27 mouse cellular contexts compared by ENCODE assay signal in the genomic region with DNA sequence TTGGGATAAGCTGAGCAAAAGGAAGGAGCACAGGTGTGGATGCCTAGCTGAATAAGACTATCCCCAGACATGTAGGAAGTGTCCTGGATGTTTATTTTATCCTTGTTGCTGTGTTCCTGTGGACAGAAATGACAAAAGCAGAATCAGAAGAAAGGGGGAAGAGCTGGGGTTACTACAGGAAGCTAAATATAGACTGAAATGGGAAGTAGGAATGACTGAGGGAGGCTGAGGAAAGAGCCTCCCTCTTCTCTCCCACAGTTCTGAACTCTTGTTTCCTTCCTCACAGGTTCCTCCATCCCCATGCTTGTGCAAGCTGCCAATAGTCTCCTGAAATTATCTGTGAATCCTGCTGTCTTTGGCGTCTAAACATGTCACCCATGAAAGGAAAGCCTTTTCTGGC. TPM values are rescaled to one million over a fixed set of nuclear protein-coding genes. Genes with fewer than 3 reads are reported as not detected.
DNase-seq lines count a peak whose midpoint lies in the region; ATAC-seq and TF ChIP-seq lines count a peak whose summit lies in the region.
"Had no signal": no experiment of that assay in that cellular context is flagged by ENCODE, and none has a peak within 500 bp of the region (broad histone marks: within the 10 kb centered on the region; RNA-seq: fewer than 3 reads in every experiment).

No protein-coding gene starts in this region.

- WGBS in macrophage (ENCODE audit: missing documents) = 50% methylated on average over 1 of the region's 1 CpGs
- WGBS in intestine, postnatal 0 days = 78% methylated on average over 1 of the region's 1 CpGs

- TF ChIP-seq POLR2A in bone marrow macrophage, adult 2 months (IDR thresholded peaks at IDR 0.05; ENCODE audit: borderline replicate concordance, low read depth, low read length) = no peak

- H3K9ac ChIP-seq in intestine, postnatal 0 days (ENCODE audit: low read depth, low read length) = no peak overlapping the region
- H3K9ac ChIP-seq: embryonic facial prominence, embryonic 12.5 days; forebrain, embryonic 12.5 days; forebrain, postnatal 0 days had no signal

- TF ChIP-seq CTCF in bone marrow macrophage, adult 2 months (IDR thresholded peaks at IDR 0.05; ENCODE audit: low read depth, low read length) = no peak
- no peak for TF ChIP-seq CTCF in intestine, postnatal 0 days (IDR thresholded peaks at IDR 0.05; ENCODE audit: low read depth)

- H3K4me2 ChIP-seq in intestine, postnatal 0 days (replicated peaks; ENCODE audit: low read depth) = no peak overlapping the region
- H3K4me2 ChIP-seq: embryonic facial prominence, embryonic 12.5 days; forebrain, embryonic 12.5 days had no signal

- no peak overlapping the region for H3K4me3 ChIP-seq in bone marrow macrophage, adult 2 months (ENCODE audit: insufficient read depth, low read length)
- H3K4me3 ChIP-seq in macrophage (ENCODE audit: inconsistent target) = no peak overlapping the region
- H3K4me3 ChIP-seq in intestine, postnatal 0 days (ENCODE audit: low read depth, low read length) = no peak overlapping the region
- H3K4me3 ChIP-seq: embryonic facial prominence, embryonic 10.5 days; embryonic facial prominence, embryonic 12.5 days; erythroblast, embryonic 14.5 days; forebrain, embryonic 10.5 days; forebrain, embryonic 12.5 days had no signal

- peak; percentile 50 for ATAC-seq in common myeloid progenitor, adult 5-6 weeks (replicated peaks; ENCODE audit: low read depth, poor library complexity, severe bottlenecking)
- peak; percentile 72 for ATAC-seq in megakaryocyte progenitor cell, adult 5-6 weeks (replicated peaks; ENCODE audit: poor library complexity)
- ATAC-seq in intestine, postnatal 0 days = no peak
- ATAC-seq: forebrain, embryonic 14.5 days; forebrain, postnatal 0 days had no signal

- no peaks in the 10 kb centered on the region for H3K79me2 ChIP-seq in macrophage (ENCODE audit: inconsistent target)

- H3K9me3 ChIP-seq in intestine, postnatal 0 days (ENCODE audit: control insufficient read depth) = no peaks in the 10 kb centered on the region
- H3K9me3 ChIP-seq: embryonic facial prominence, embryonic 10.5 days; embryonic facial prominence, embryonic 12.5 days; forebrain, embryonic 10.5 days; forebrain, embryonic 12.5 days had no signal

- DNase-seq in retina, embryonic 14.5 days (ENCODE audit: low spot score) = no peak
- no peak for DNase-seq in left cerebral cortex, postnatal 14 days (ENCODE audit: low spot score in 2 of 2)
- DNase-seq: adrenal gland, adult 2 months; adrenal gland, postnatal 10 days; adrenal gland, postnatal 25 days; cerebellum, adult 11-12 months; cerebellum, adult 2 months; cerebellum, adult 9-10 months; cerebellum, postnatal 10 days; cerebellum, postnatal 25 days; forebrain, postnatal 0 days had no signal

- intact Hi-C loops in left cerebral cortex, postnatal 14 days (cut with DNase I) = no loop called here

- H3K27ac ChIP-seq in bone marrow macrophage, adult 2 months (ENCODE audit: insufficient read depth, low read depth, low read length) = peak overlapping the region; percentile 74
- peak overlapping the region; percentile 39 for H3K27ac ChIP-seq in macrophage
- H3K27ac ChIP-seq in intestine, postnatal 0 days (ENCODE audit: low read depth, low read length) = no peak overlapping the region
- H3K27ac ChIP-seq: embryonic facial prominence, embryonic 10.5 days; embryonic facial prominence, embryonic 12.5 days; forebrain, embryonic 10.5 days; forebrain, embryonic 12.5 days had no signal

- no peaks in the 10 kb centered on the region for H3K27me3 ChIP-seq in intestine, postnatal 0 days (replicated peaks; ENCODE audit: control insufficient read depth, insufficient read depth, low read length)
- H3K27me3 ChIP-seq: embryonic facial prominence, embryonic 12.5 days; forebrain, embryonic 12.5 days had no signal

- H3K4me1 ChIP-seq in bone marrow macrophage, adult 2 months (ENCODE audit: control insufficient read depth, insufficient read depth, low read length) = peaks cover 19% of the 10 kb centered on the region
- no peaks in the 10 kb centered on the region for H3K4me1 ChIP-seq in intestine, postnatal 0 days (replicated peaks; ENCODE audit: control insufficient read depth, insufficient read depth, low read length)
- H3K4me1 ChIP-seq: embryonic facial prominence, embryonic 10.5 days; embryonic facial prominence, embryonic 12.5 days; forebrain, embryonic 10.5 days; forebrain, embryonic 12.5 days had no signal

- peaks cover 73% of the 10 kb centered on the region for H3K36me3 ChIP-seq in macrophage (ENCODE audit: inconsistent target)
- peaks cover 10% of the 10 kb centered on the region for H3K36me3 ChIP-seq in intestine, postnatal 0 days (ENCODE audit: control insufficient read depth, insufficient read depth)
- H3K36me3 ChIP-seq: embryonic facial prominence, embryonic 10.5 days; forebrain, embryonic 10.5 days; forebrain, embryonic 12.5 days had no signal

RNA-seq across cellular contexts. Expression of a gene that starts 10.7 kb away (rescaled TPM):
- polyA plus RNA-seq in bone marrow macrophage, adult 2 months (2012; ENCODE audit: insufficient read depth, insufficient read length, missing spikeins) = 1.5 and 2.6 TPM in 2 replicates
- total RNA-seq in common myeloid progenitor, adult 5-6 weeks (2017) = 0.05 and 0.78 TPM in 2 replicates
- total RNA-seq in macrophage (2018; cell fraction: chromatin; rRNA removed) = 10 to 100 TPM in 1 of 26 experiments, 1 to 10 TPM in 25; 1.1 to 15.2 (median 3.0) TPM
- under 1 TPM; 0.03 to 0.32 (median 0.18) TPM for total RNA-seq in macrophage (2018; cell fraction: cytosol; rRNA removed)
- 1 to 10 TPM in 25 of 26 experiments, under 1 TPM in 1; 0.56 to 8.3 (median 3.2) TPM for total RNA-seq in macrophage (2018; cell fraction: nucleus; rRNA removed)
- polyA plus RNA-seq in macrophage (2018) = 0.06 to 0.48 TPM (median 0.29 TPM) in 3 replicates
- 0.10 and 0.49 TPM in 2 replicates for total RNA-seq in megakaryocyte progenitor cell, adult 5-6 weeks (2015)
- total RNA-seq in megakaryocyte progenitor cell, adult 5-6 weeks (2017) = 0.20 TPM in 1 of 2 replicates, not detected in the other
- polyA plus RNA-seq in intestine, postnatal 0 days (2015; fragmentation: Nextera tagmentation; extraction: Ambion mirVana) = 0.07 TPM in 2 replicates
- total RNA-seq in left cerebral cortex, postnatal 14 days (2021) = under 1 TPM in 1 of 2 experiments, not detected in 1; 0.09 TPM
- total RNA-seq: MEL had no signal
- polyA plus RNA-seq: C2C12; embryonic facial prominence, embryonic 10.5 days; embryonic facial prominence, embryonic 14.5 days; erythroblast, embryonic 14.5 days; forebrain, embryonic 10.5 days; forebrain, embryonic 12.5 days; forebrain, embryonic 14.5 days; forebrain, postnatal 0 days had no signal

RNA-seq across cellular contexts. Expression of a gene that starts 23.3 kb away (rescaled TPM):
- 211 and 230 TPM in 2 replicates for polyA plus RNA-seq in bone marrow macrophage, adult 2 months (2012; ENCODE audit: insufficient read depth, insufficient read length, missing spikeins)
- total RNA-seq in common myeloid progenitor, adult 5-6 weeks (2017) = 34.5 and 37.0 TPM in 2 replicates
- 100 to 1,000 TPM; 186 to 417 (median 229) TPM for total RNA-seq in macrophage (2018; cell fraction: chromatin; rRNA removed)
- 100 to 1,000 TPM; 116 to 158 (median 141) TPM for total RNA-seq in macrophage (2018; cell fraction: cytosol; rRNA removed)
- 100 to 1,000 TPM; 150 to 403 (median 194) TPM for total RNA-seq in macrophage (2018; cell fraction: nucleus; rRNA removed)
- 114 to 137 TPM (median 132 TPM) in 3 replicates for polyA plus RNA-seq in macrophage (2018)
- total RNA-seq in megakaryocyte progenitor cell, adult 5-6 weeks (2015) = 24.6 and 29.1 TPM in 2 replicates
- 32.7 and 34.7 TPM in 2 replicates for total RNA-seq in megakaryocyte progenitor cell, adult 5-6 weeks (2017)
- 13.7 and 14.0 TPM in 2 replicates for polyA plus RNA-seq in intestine, postnatal 0 days (2015; fragmentation: Nextera tagmentation; extraction: Ambion mirVana)
- 1 to 10 TPM; 6.5 to 8.3 TPM for total RNA-seq in left cerebral cortex, postnatal 14 days (2021)

RNA-seq across cellular contexts. Expression of a gene that starts 31.5 kb away (rescaled TPM):
- not detected in 2 replicates for polyA plus RNA-seq in bone marrow macrophage, adult 2 months (2012; ENCODE audit: insufficient read depth, insufficient read length, missing spikeins)
- not detected in 2 replicates for total RNA-seq in common myeloid progenitor, adult 5-6 weeks (2017)
- total RNA-seq in macrophage (2018; cell fraction: chromatin; rRNA removed) = not detected
- total RNA-seq in macrophage (2018; cell fraction: cytosol; rRNA removed) = not detected
- total RNA-seq in macrophage (2018; cell fraction: nucleus; rRNA removed) = under 1 TPM in 5 of 26 experiments, not detected in 21; 0.12 to 0.45 (median 0.30) TPM
- polyA plus RNA-seq in macrophage (2018) = not detected in 3 replicates
- total RNA-seq in megakaryocyte progenitor cell, adult 5-6 weeks (2015) = not detected in 2 replicates
- total RNA-seq in megakaryocyte progenitor cell, adult 5-6 weeks (2017) = not detected in 2 replicates
- not detected in 2 replicates for polyA plus RNA-seq in intestine, postnatal 0 days (2015; fragmentation: Nextera tagmentation; extraction: Ambion mirVana)
- total RNA-seq in left cerebral cortex, postnatal 14 days (2021) = not detected
- total RNA-seq: adrenal gland, adult 2 months; adrenal gland, postnatal 10 days; adrenal gland, postnatal 25 days; adrenal gland, postnatal 4 days; ES-E14; forebrain, postnatal 0 days; MEL had no signal
- polyA plus RNA-seq: adrenal gland, adult 2 months; C2C12; embryonic facial prominence, embryonic 10.5 days; embryonic facial prominence, embryonic 12.5 days; embryonic facial prominence, embryonic 14.5 days; erythroblast, embryonic 14.5 days; forebrain, embryonic 10.5 days; forebrain, embryonic 12.5 days; forebrain, embryonic 14.5 days; forebrain, postnatal 0 days had no signal

RNA-seq across cellular contexts. Expression of a gene that starts 37.9 kb away (rescaled TPM):
- polyA plus RNA-seq in bone marrow macrophage, adult 2 months (2012; ENCODE audit: insufficient read depth, insufficient read length, missing spikeins) = not detected in 2 replicates
- not detected in 2 replicates for total RNA-seq in common myeloid progenitor, adult 5-6 weeks (2017)
- not detected for total RNA-seq in macrophage (2018; cell fraction: chromatin; rRNA removed)
- total RNA-seq in macrophage (2018; cell fraction: cytosol; rRNA removed) = not detected
- total RNA-seq in macrophage (2018; cell fraction: nucleus; rRNA removed) = not detected
- polyA plus RNA-seq in macrophage (2018) = not detected in 3 replicates
- total RNA-seq in megakaryocyte progenitor cell, adult 5-6 weeks (2015) = not detected in 2 replicates
- not detected in 2 replicates for total RNA-seq in megakaryocyte progenitor cell, adult 5-6 weeks (2017)
- polyA plus RNA-seq in intestine, postnatal 0 days (2015; fragmentation: Nextera tagmentation; extraction: Ambion mirVana) = not detected in 2 replicates
- total RNA-seq in left cerebral cortex, postnatal 14 days (2021) = not detected
- total RNA-seq: adrenal gland, adult 2 months; adrenal gland, postnatal 10 days; adrenal gland, postnatal 25 days; adrenal gland, postnatal 4 days; ES-E14; forebrain, postnatal 0 days; MEL had no signal
- polyA plus RNA-seq: adrenal gland, adult 2 months; C2C12; cerebellum, adult 2 months; embryonic facial prominence, embryonic 10.5 days; embryonic facial prominence, embryonic 12.5 days; embryonic facial prominence, embryonic 14.5 days; erythroblast, embryonic 14.5 days; forebrain, embryonic 10.5 days; forebrain, embryonic 12.5 days; forebrain, embryonic 14.5 days; forebrain, postnatal 0 days had no signal
